Comparison of ENCODE assay signal across 9 mouse cellular contexts in the genomic region with DNA sequence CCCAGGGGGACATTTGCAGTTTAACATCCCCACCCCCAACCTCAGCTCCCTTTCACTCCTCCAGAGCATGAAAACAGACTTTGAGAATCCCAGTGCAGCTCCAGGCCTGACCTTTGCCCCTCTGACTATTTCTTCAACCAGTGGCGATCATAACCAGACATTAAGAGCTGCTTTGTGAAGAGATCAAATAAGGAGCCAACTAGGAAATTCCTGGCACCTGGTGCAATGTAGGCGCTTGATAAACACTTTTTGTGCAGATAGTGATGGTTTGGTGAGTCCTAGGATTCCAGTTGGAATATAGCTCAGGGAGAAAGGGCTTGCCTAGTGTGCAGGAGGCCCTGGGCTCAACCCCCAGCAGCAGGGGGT. TPM values are rescaled to one million over a fixed set of nuclear protein-coding genes. Genes with fewer than 3 reads are reported as not detected.
DNase-seq lines count a peak whose midpoint lies in the region; ATAC-seq and TF ChIP-seq lines count a peak whose summit lies in the region.
"Had no signal": no experiment of that assay in that cellular context is flagged by ENCODE, and none has a peak within 500 bp of the region (broad histone marks: within the 10 kb centered on the region; RNA-seq: fewer than 3 reads in every experiment).

No protein-coding gene starts in this region.

- peaks cover 37% of the 10 kb centered on the region for H3K4me1 ChIP-seq in forebrain, embryonic 12.5 days
- peaks cover 24% of the 10 kb centered on the region for H3K4me1 ChIP-seq in forebrain, embryonic 15.5 days
- peaks cover 19% of the 10 kb centered on the region for H3K4me1 ChIP-seq in lung, embryonic 14.5 days (ENCODE audit: insufficient read depth)
- H3K4me1 ChIP-seq in intestine, embryonic 14.5 days (replicated peaks; ENCODE audit: control insufficient read depth, insufficient read depth, low read length): peaks cover 29% of the 10 kb centered on the region
- H3K4me1 ChIP-seq in neural tube, embryonic 13.5 days (replicated peaks): peaks cover 38% of the 10 kb centered on the region

- no peaks in the 10 kb centered on the region for H3K9me3 ChIP-seq in forebrain, embryonic 12.5 days
- no peaks in the 10 kb centered on the region for H3K9me3 ChIP-seq in forebrain, embryonic 15.5 days
- no peaks in the 10 kb centered on the region for H3K9me3 ChIP-seq in lung, embryonic 14.5 days (ENCODE audit: low read depth, low read length)
- H3K9me3 ChIP-seq in intestine, embryonic 14.5 days (ENCODE audit: control insufficient read depth, low read length): no peaks in the 10 kb centered on the region
- H3K9me3 ChIP-seq in neural tube, embryonic 13.5 days: no peaks in the 10 kb centered on the region

- H3K9ac ChIP-seq in forebrain, embryonic 12.5 days: no peak overlapping the region
- no peak overlapping the region for H3K9ac ChIP-seq in forebrain, embryonic 15.5 days (replicated peaks)
- no peak overlapping the region; the same call in 1 of the 2 replicates for H3K9ac ChIP-seq in lung, embryonic 14.5 days
- H3K9ac ChIP-seq in intestine, embryonic 14.5 days (ENCODE audit: low read length): no peak overlapping the region
- no peak overlapping the region for H3K9ac ChIP-seq in neural tube, embryonic 13.5 days

- WGBS in forebrain, embryonic 12.5 days: 17% methylated on average over 2 of the region's 2 CpGs
- WGBS in forebrain, embryonic 15.5 days: 25% methylated on average over 2 of the region's 2 CpGs
- WGBS in lung, embryonic 14.5 days: 24% methylated on average over 2 of the region's 2 CpGs
- 34% methylated on average over 2 of the region's 2 CpGs for WGBS in intestine, embryonic 14.5 days
- WGBS in neural tube, embryonic 13.5 days: 18% methylated on average over 2 of the region's 2 CpGs

- intact Hi-C loops in gastrocnemius, postnatal 36 days (cut with DNase I): no loop called here

- no peak overlapping the region for H3K4me2 ChIP-seq in forebrain, embryonic 12.5 days
- H3K4me2 ChIP-seq in forebrain, embryonic 15.5 days (replicated peaks): no peak overlapping the region
- 0 out of 2 replicates have a peak overlapping the region, but pooled peaks have one; percentile 7 for H3K4me2 ChIP-seq in lung, embryonic 14.5 days
- H3K4me2 ChIP-seq in intestine, embryonic 14.5 days (ENCODE audit: low read length): no peak overlapping the region
- H3K4me2 ChIP-seq in neural tube, embryonic 13.5 days: no peak overlapping the region

- H3K27ac ChIP-seq in forebrain, embryonic 12.5 days: peak overlapping the region; percentile 56
- H3K27ac ChIP-seq in forebrain, embryonic 15.5 days (replicated peaks): no peak overlapping the region
- H3K27ac ChIP-seq in lung, embryonic 14.5 days (ENCODE audit: low read depth): peak overlapping the region; percentile 63; the same call in 1 of the 2 replicates
- peak overlapping the region; percentile 51 for H3K27ac ChIP-seq in intestine, embryonic 14.5 days (ENCODE audit: low read depth)
- H3K27ac ChIP-seq in neural tube, embryonic 13.5 days (replicated peaks): 0 out of 2 replicates have a peak overlapping the region, but pooled peaks have one; percentile 30

- no peak for TF ChIP-seq CTCF in lung, embryonic 14.5 days (IDR thresholded peaks at IDR 0.05; ENCODE audit: low read depth)

- DNase-seq in lung, embryonic 14.5 days: peak; percentile 31
- DNase-seq in lung, postnatal 25 days (ENCODE audit: low spot score): no peak
- no peak for DNase-seq in intestine, embryonic 14.5 days (ENCODE audit: low spot score)
- no peak for DNase-seq in right cerebral cortex, postnatal 4 days
- no peak for DNase-seq in gastrocnemius, postnatal 36 days

- no peaks in the 10 kb centered on the region for H3K36me3 ChIP-seq in forebrain, embryonic 12.5 days (replicated peaks)
- H3K36me3 ChIP-seq in forebrain, embryonic 15.5 days: no peaks in the 10 kb centered on the region
- no peaks in the 10 kb centered on the region for H3K36me3 ChIP-seq in lung, embryonic 14.5 days (ENCODE audit: insufficient read depth)
- H3K36me3 ChIP-seq in intestine, embryonic 14.5 days (ENCODE audit: control insufficient read depth, insufficient read depth, low read length): no peaks in the 10 kb centered on the region
- H3K36me3 ChIP-seq in neural tube, embryonic 13.5 days: no peaks in the 10 kb centered on the region

- ATAC-seq in forebrain, embryonic 12.5 days (ENCODE audit: low FRiP score): no peak
- ATAC-seq in forebrain, embryonic 15.5 days (replicated peaks): no peak
- no peak for ATAC-seq in lung, embryonic 14.5 days (ENCODE audit: insufficient read depth)
- no peak for ATAC-seq in intestine, embryonic 14.5 days (replicated peaks; ENCODE audit: low FRiP score, low TSS enrichment, low read depth)
- ATAC-seq in neural tube, embryonic 13.5 days (ENCODE audit: low read depth): no peak

- H3K27me3 ChIP-seq in forebrain, embryonic 12.5 days: no peaks in the 10 kb centered on the region
- H3K27me3 ChIP-seq in forebrain, embryonic 15.5 days: no peaks in the 10 kb centered on the region
- no peaks in the 10 kb centered on the region for H3K27me3 ChIP-seq in lung, embryonic 14.5 days (ENCODE audit: insufficient read depth, low read length)
- H3K27me3 ChIP-seq in intestine, embryonic 14.5 days (replicated peaks; ENCODE audit: control insufficient read depth, insufficient read depth, low read length): no peaks in the 10 kb centered on the region
- H3K27me3 ChIP-seq in neural tube, embryonic 13.5 days: no peaks in the 10 kb centered on the region

- no peak overlapping the region for H3K4me3 ChIP-seq in forebrain, embryonic 12.5 days (replicated peaks)
- no peak overlapping the region for H3K4me3 ChIP-seq in forebrain, embryonic 15.5 days
- no peak overlapping the region for H3K4me3 ChIP-seq in lung, embryonic 14.5 days (ENCODE audit: low read depth, low read length)
- no peak overlapping the region for H3K4me3 ChIP-seq in intestine, embryonic 14.5 days (ENCODE audit: low read depth, low read length)
- H3K4me3 ChIP-seq in neural tube, embryonic 13.5 days: no peak overlapping the region

RNA-seq across cellular contexts. Expression of a gene that starts 3.8 kb away (rescaled TPM):
- 5.7 and 5.9 TPM in 2 replicates for polyA plus RNA-seq in forebrain, embryonic 12.5 days (2016; fragmentation: Nextera tagmentation; extraction: Ambion mirVana)
- 4.9 and 5.1 TPM in 2 replicates for polyA plus RNA-seq in forebrain, embryonic 15.5 days (2015; fragmentation: Nextera tagmentation; extraction: Ambion mirVana)
- 5.3 and 6.9 TPM in 2 replicates for polyA plus RNA-seq in lung, embryonic 14.5 days (2014; fragmentation: Nextera tagmentation; extraction: Ambion mirVana)
- 8.1 and 9.1 TPM in 2 replicates for polyA plus RNA-seq in intestine, embryonic 14.5 days (2014; fragmentation: Nextera tagmentation; extraction: Ambion mirVana)
- 5.4 and 6.8 TPM in 2 replicates for polyA plus RNA-seq in neural tube, embryonic 13.5 days (2015; fragmentation: Nextera tagmentation; extraction: Ambion mirVana)
- total RNA-seq in gastrocnemius, postnatal 36 days (2021): 1 to 10 TPM; 3.4 to 4.0 TPM

RNA-seq across cellular contexts. Expression of a gene that starts 50.4 kb away (rescaled TPM):
- polyA plus RNA-seq in forebrain, embryonic 12.5 days (2016; fragmentation: Nextera tagmentation; extraction: Ambion mirVana): 40.0 and 40.8 TPM in 2 replicates
- polyA plus RNA-seq in forebrain, embryonic 15.5 days (2015; fragmentation: Nextera tagmentation; extraction: Ambion mirVana): 9.6 and 9.8 TPM in 2 replicates
- polyA plus RNA-seq in lung, embryonic 14.5 days (2014; fragmentation: Nextera tagmentation; extraction: Ambion mirVana): 2.3 and 4.1 TPM in 2 replicates
- 2.7 and 2.9 TPM in 2 replicates for polyA plus RNA-seq in intestine, embryonic 14.5 days (2014; fragmentation: Nextera tagmentation; extraction: Ambion mirVana)
- 12.3 and 12.9 TPM in 2 replicates for polyA plus RNA-seq in neural tube, embryonic 13.5 days (2015; fragmentation: Nextera tagmentation; extraction: Ambion mirVana)
- total RNA-seq in gastrocnemius, postnatal 36 days (2021): under 1 TPM; 0.10 to 0.26 TPM
- total RNA-seq: granulocyte monocyte progenitor cell, adult 5-6 weeks had no signal
